In the genomic region with DNA sequence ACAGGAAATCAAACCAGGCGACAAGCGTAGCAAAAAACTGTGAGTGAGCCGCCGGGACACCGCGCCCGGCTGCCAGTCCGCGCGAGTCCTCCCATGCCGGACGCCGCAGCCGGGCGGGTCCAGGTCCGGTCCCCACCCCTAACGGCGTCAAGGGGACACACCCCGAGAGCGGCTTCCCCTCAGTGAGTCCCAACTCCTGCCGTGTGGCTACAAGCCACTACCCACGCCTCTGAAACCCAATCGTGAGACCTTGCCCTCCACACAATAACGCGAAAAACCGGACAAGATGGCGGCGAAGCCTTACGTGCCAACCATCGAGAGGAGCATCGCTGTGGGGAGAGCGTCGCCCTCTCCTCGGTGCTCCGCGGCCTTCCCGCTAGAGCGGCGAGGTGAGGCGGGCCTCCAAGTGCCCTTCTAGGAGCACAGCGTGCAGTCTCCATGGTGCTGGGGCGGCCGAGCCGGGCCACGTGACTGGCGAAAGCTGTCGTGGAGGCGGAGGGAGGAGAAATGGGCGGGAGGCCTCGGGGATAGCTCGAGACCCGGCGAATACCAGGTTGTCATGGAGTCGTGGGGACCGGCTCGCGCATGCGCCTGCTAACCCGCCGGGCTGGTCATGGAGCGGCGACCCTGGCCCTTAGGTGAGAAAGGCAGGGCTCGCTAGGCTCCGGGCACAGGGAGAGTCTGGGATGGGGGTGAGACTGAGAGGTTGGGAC, we compare ENCODE assay signal across 7 mouse cellular contexts. TPM values are rescaled to one million over a fixed set of nuclear protein-coding genes. Genes with fewer than 3 reads are reported as not detected.
DNase-seq lines count a peak whose midpoint lies in the region; ATAC-seq lines count a peak whose summit lies in the region.

A gene (plus strand): TSS at position 182 of the 713 bp plus-strand sequence.

- no peaks in the 10 kb centered on the region for H3K36me3 ChIP-seq in intestine, embryonic 15.5 days
- 0 out of 2 replicates have a peak, but pooled peaks cover 5% of the 10 kb centered on the region for H3K36me3 ChIP-seq in midbrain, embryonic 10.5 days

- H3K27me3 ChIP-seq in intestine, embryonic 15.5 days (replicated peaks): no peaks in the 10 kb centered on the region
- H3K27me3 ChIP-seq in midbrain, embryonic 10.5 days (ENCODE audit: low read depth, poor library complexity, severe bottlenecking): peaks cover 5% of the 10 kb centered on the region; the same call in 1 of the 2 replicates

- DNase-seq in adrenal gland, adult 2 months: peak; percentile 99
- DNase-seq in embryo, embryonic 11.5 days (ENCODE audit: low read depth, low spot score): peak; percentile 98
- DNase-seq in gastrocnemius, postnatal 36 days: peak; percentile 93 to 98
- peak; percentile 99 for DNase-seq in left cerebral cortex, postnatal 25 days (ENCODE audit: low spot score in 2 of 2)
- DNase-seq in midbrain, embryonic 10.5 days (ENCODE audit: low spot score): peak; percentile 100
- DNase-seq in right cerebral cortex, postnatal 4 days: peak; percentile 94

- no peaks in the 10 kb centered on the region for H3K9me3 ChIP-seq in intestine, embryonic 15.5 days
- 0 out of 2 replicates have a peak, but pooled peaks cover 6% of the 10 kb centered on the region for H3K9me3 ChIP-seq in midbrain, embryonic 10.5 days (replicated peaks)

- H3K4me2 ChIP-seq in intestine, embryonic 15.5 days (replicated peaks): peak within 1 kb of the TSS; percentile 89

- intact Hi-C loops in gastrocnemius, postnatal 36 days (cut with DNase I): no loop called here
- intact Hi-C loops in left cerebral cortex, postnatal 25 days (cut with DNase I): loop anchor here (1.0 to 10.0 kb wide), 5 partner anchors 28 to 242 kb away; a partner anchor contains a TSS

- H3K4me1 ChIP-seq in intestine, embryonic 15.5 days (replicated peaks): peaks cover 21% of the 10 kb centered on the region
- peaks cover 74% of the 10 kb centered on the region for H3K4me1 ChIP-seq in midbrain, embryonic 10.5 days

- peak within 1 kb of the TSS; percentile 86 for H3K9ac ChIP-seq in intestine, embryonic 15.5 days

- ATAC-seq in intestine, embryonic 15.5 days: peak; percentile 98

- peak within 1 kb of the TSS; percentile 63 for H3K4me3 ChIP-seq in intestine, embryonic 15.5 days (replicated peaks)
- peak within 1 kb of the TSS; percentile 73 for H3K4me3 ChIP-seq in midbrain, embryonic 10.5 days

- H3K27ac ChIP-seq in intestine, embryonic 15.5 days: peak within 1 kb of the TSS; percentile 99
- H3K27ac ChIP-seq in midbrain, embryonic 10.5 days (replicated peaks): peak within 1 kb of the TSS; percentile 99

- under 1% methylated on average over 64 of the region's 64 CpGs for WGBS in intestine, embryonic 15.5 days
- WGBS in midbrain, embryonic 10.5 days: under 1% methylated on average over 64 of the region's 64 CpGs

RNA-seq across cellular contexts. Expression of the gene that starts here (rescaled TPM):
- 10 to 100 TPM; 17.9 to 29.3 TPM for total RNA-seq in adrenal gland, adult 2 months (2021)
- polyA plus RNA-seq in adrenal gland, adult 2 months (2012; rRNA removed): 38.5 and 39.8 TPM in 2 replicates
- 10 to 100 TPM; 26.3 to 30.3 TPM for total RNA-seq in gastrocnemius, postnatal 36 days (2021)
- 10.6 TPM in 2 replicates for polyA plus RNA-seq in intestine, embryonic 15.5 days (2015; fragmentation: Nextera tagmentation; extraction: Ambion mirVana)
- total RNA-seq in left cerebral cortex, postnatal 25 days (2021): 10 to 100 TPM; 79.9 to 87.8 TPM
- 33.2 and 35.5 TPM in 2 replicates for polyA plus RNA-seq in midbrain, embryonic 10.5 days (2016; fragmentation: Nextera tagmentation; extraction: Ambion mirVana)

Comparison
In these comparisons a context has a peak if more than half of its experiments do, and no peak if none do; other contexts are left out.
1. Peak in every context shown above with its lines: DNase-seq, ATAC-seq, H3K4me3 ChIP-seq and H3K27ac ChIP-seq.